Mouse (Mus musculus): Measurements from ENCODE around the gene Rab2b. TPM values are rescaled to one million over a fixed set of nuclear protein-coding genes. Genes with fewer than 3 reads are reported as not detected.

Gene Rab2b
- 16.4 and 20.8 TPM in 2 replicates for polyA plus RNA-seq (2014; fragmentation: Nextera tagmentation; extraction: Ambion mirVana)

GRCm38 (mm10) chr14:52278932-52279746, at the start of gene Rab2b, which contains the start of gene Tox4:
Gene Rab2b (minus strand): TSS chr14:52279545.
Gene Tox4 (plus strand): TSS chr14:52279146.
- peak; percentile 96 for ATAC-seq (replicated peaks; ENCODE audit: insufficient number of reproducible peaks, low FRiP score, low TSS enrichment)
- no peaks in the 10 kb centered on the region for H3K9me3 ChIP-seq (replicated peaks; ENCODE audit: control insufficient read depth, low read length)
- H3K4me1 ChIP-seq (ENCODE audit: control insufficient read depth, insufficient read depth, low read length), result peaks cover 7% of the 10 kb centered on the region
- H3K27me3 ChIP-seq (ENCODE audit: control insufficient read depth, insufficient read depth, low read length), result no peaks in the 10 kb centered on the region
- 0 out of 2 replicates have a peak, but pooled peaks cover 2% of the 10 kb centered on the region for H3K36me3 ChIP-seq (ENCODE audit: control insufficient read depth, insufficient read depth, low read length)
- under 1% methylated on average over 65 of the region's 66 CpGs for WGBS (ENCODE audit: insufficient replicate concordance)
- H3K4me2 ChIP-seq, result peak within 1 kb of the TSS; percentile 76
- peak within 1 kb of the TSS; percentile 80 for H3K9ac ChIP-seq (ENCODE audit: low read depth, low read length)
- H3K27ac ChIP-seq (ENCODE audit: low read depth, low read length), result peak within 1 kb of the TSS; percentile 80
- peak within 1 kb of the TSS; percentile 92 for H3K4me3 ChIP-seq (ENCODE audit: low read depth, low read length)

GRCm38 (mm10) chr14:52327910-52328812, 48.8 kb upstream of the Rab2b start, which contains the start of gene Sall2:
Gene Sall2 (minus strand): TSS chr14:52328762.
- no peaks in the 10 kb centered on the region for H3K36me3 ChIP-seq (ENCODE audit: control insufficient read depth, insufficient read depth, low read length)
- no peaks in the 10 kb centered on the region for H3K4me1 ChIP-seq (ENCODE audit: control insufficient read depth, insufficient read depth, low read length)
- no peak within 1 kb of the TSS for H3K27ac ChIP-seq (ENCODE audit: low read depth, low read length)
- under 1% methylated on average over 26 of the region's 26 CpGs for WGBS (ENCODE audit: insufficient replicate concordance)
- H3K9me3 ChIP-seq (replicated peaks; ENCODE audit: control insufficient read depth, low read length), result no peaks in the 10 kb centered on the region
- H3K4me2 ChIP-seq, result peak within 1 kb of the TSS; percentile 70
- ATAC-seq (replicated peaks; ENCODE audit: insufficient number of reproducible peaks, low FRiP score, low TSS enrichment), result no peak
- peak within 1 kb of the TSS; percentile 36 for H3K4me3 ChIP-seq (ENCODE audit: low read depth, low read length)
- H3K9ac ChIP-seq (ENCODE audit: low read depth, low read length), result no peak within 1 kb of the TSS
- H3K27me3 ChIP-seq (ENCODE audit: control insufficient read depth, insufficient read depth, low read length), result peaks cover 45% of the 10 kb centered on the region

GRCm38 (mm10) chr14:52327375-52327901, 48.1 kb upstream of the Rab2b start:
- Histone ChIP-seq H3K9ac (ENCODE audit: low read depth, low read length) (no peak overlapping the region), H3K36me3 (ENCODE audit: control insufficient read depth, insufficient read depth, low read length) (no peaks in the 10 kb centered on the region), H3K9me3 (replicated peaks; ENCODE audit: control insufficient read depth, low read length) (no peaks in the 10 kb centered on the region), H3K27ac (ENCODE audit: low read depth, low read length) (no peak overlapping the region), H3K27me3 (ENCODE audit: control insufficient read depth, insufficient read depth, low read length) (peaks cover 45% of the 10 kb centered on the region), H3K4me2 (peak overlapping the region; percentile 70), H3K4me3 (ENCODE audit: low read depth, low read length) (peak overlapping the region; percentile 36), H3K4me1 (ENCODE audit: control insufficient read depth, insufficient read depth, low read length) (no peaks in the 10 kb centered on the region)
- 3% methylated on average over 14 of the region's 14 CpGs for WGBS (ENCODE audit: insufficient replicate concordance)
- ATAC-seq (replicated peaks; ENCODE audit: insufficient number of reproducible peaks, low FRiP score, low TSS enrichment), result no peak

GRCm38 (mm10) chr14:52325890-52326289, 46.5 kb upstream of the Rab2b start:
- Histone ChIP-seq H3K9ac (ENCODE audit: low read depth, low read length) (no peak overlapping the region), H3K4me1 (ENCODE audit: control insufficient read depth, insufficient read depth, low read length) (no peaks in the 10 kb centered on the region), H3K4me3 (ENCODE audit: low read depth, low read length) (no peak overlapping the region), H3K36me3 (ENCODE audit: control insufficient read depth, insufficient read depth, low read length) (no peaks in the 10 kb centered on the region), H3K9me3 (replicated peaks; ENCODE audit: control insufficient read depth, low read length) (no peaks in the 10 kb centered on the region), H3K27ac (ENCODE audit: low read depth, low read length) (no peak overlapping the region), H3K27me3 (ENCODE audit: control insufficient read depth, insufficient read depth, low read length) (peaks cover 35% of the 10 kb centered on the region), H3K4me2 (no peak overlapping the region)
- ATAC-seq (replicated peaks; ENCODE audit: insufficient number of reproducible peaks, low FRiP score, low TSS enrichment), result no peak
- WGBS (ENCODE audit: insufficient replicate concordance), result 13% methylated on average over 4 of the region's 4 CpGs

GRCm38 (mm10) chr14:52319361-52319760, 40.0 kb upstream of the Rab2b start:
- peaks cover 3% of the 10 kb centered on the region; the same call in 1 of the 2 replicates for H3K27me3 ChIP-seq (ENCODE audit: control insufficient read depth, insufficient read depth, low read length)
- H3K4me2 ChIP-seq, result no peak overlapping the region
- H3K4me1 ChIP-seq (ENCODE audit: control insufficient read depth, insufficient read depth, low read length), result peaks cover 9% of the 10 kb centered on the region; the same call in 1 of the 2 replicates
- H3K9ac ChIP-seq (ENCODE audit: low read depth, low read length), result no peak overlapping the region
- H3K27ac ChIP-seq (ENCODE audit: low read depth, low read length), result no peak overlapping the region
- no peaks in the 10 kb centered on the region for H3K9me3 ChIP-seq (replicated peaks; ENCODE audit: control insufficient read depth, low read length)
- peaks cover under 1% of the 10 kb centered on the region for H3K36me3 ChIP-seq (ENCODE audit: control insufficient read depth, insufficient read depth, low read length)
- H3K4me3 ChIP-seq (ENCODE audit: low read depth, low read length), result no peak overlapping the region
- ATAC-seq (replicated peaks; ENCODE audit: insufficient number of reproducible peaks, low FRiP score, low TSS enrichment), result no peak
- WGBS (ENCODE audit: insufficient replicate concordance), result 45% methylated on average over 6 of the region's 6 CpGs

- Histone ChIP-seq H3K9ac (ENCODE audit: low read depth, low read length) (peak overlapping the region; percentile 86), H3K36me3 (ENCODE audit: control insufficient read depth, insufficient read depth, low read length) (peaks cover 26% of the 10 kb centered on the region), H3K27me3 (ENCODE audit: control insufficient read depth, insufficient read depth, low read length) (peaks cover 3% of the 10 kb centered on the region; the same call in 1 of the 2 replicates), H3K27ac (ENCODE audit: low read depth, low read length) (peak overlapping the region; percentile 85; the same call in 1 of the 2 replicates), H3K4me1 (ENCODE audit: control insufficient read depth, insufficient read depth, low read length) (peaks cover 12% of the 10 kb centered on the region; the same call in 1 of the 2 replicates), H3K4me3 (ENCODE audit: low read depth, low read length) (peak overlapping the region; percentile 74), H3K9me3 (replicated peaks; ENCODE audit: control insufficient read depth, low read length) (no peaks in the 10 kb centered on the region), H3K4me2 (peak overlapping the region; percentile 84)
- 9% methylated on average over 16 of the region's 16 CpGs for WGBS (ENCODE audit: insufficient replicate concordance)
- peak; percentile 46 for ATAC-seq (replicated peaks; ENCODE audit: insufficient number of reproducible peaks, low FRiP score, low TSS enrichment)
Observed at GRCm38 (mm10) chr14:52316441-52317225, 37.3 kb upstream of the Rab2b start.

- Histone ChIP-seq H3K36me3 (ENCODE audit: control insufficient read depth, insufficient read depth, low read length) (peaks cover 29% of the 10 kb centered on the region), H3K4me3 (ENCODE audit: low read depth, low read length) (peak overlapping the region; percentile 74), H3K27me3 (ENCODE audit: control insufficient read depth, insufficient read depth, low read length) (peaks cover 3% of the 10 kb centered on the region; the same call in 1 of the 2 replicates), H3K27ac (ENCODE audit: low read depth, low read length) (peak overlapping the region; percentile 85), H3K9ac (ENCODE audit: low read depth, low read length) (peak overlapping the region; percentile 86), H3K9me3 (replicated peaks; ENCODE audit: control insufficient read depth, low read length) (no peaks in the 10 kb centered on the region), H3K4me2 (peak overlapping the region; percentile 84), H3K4me1 (ENCODE audit: control insufficient read depth, insufficient read depth, low read length) (peaks cover 12% of the 10 kb centered on the region; the same call in 1 of the 2 replicates)
- ATAC-seq (replicated peaks; ENCODE audit: insufficient number of reproducible peaks, low FRiP score, low TSS enrichment), result peak; percentile 83
- WGBS (ENCODE audit: insufficient replicate concordance), result 2% methylated on average over 34 of the region's 41 CpGs
Observed at GRCm38 (mm10) chr14:52315792-52316440, 36.6 kb upstream of the Rab2b start.

Measured in heart, embryonic 11.5 days (tissue).